Mouse (Mus musculus) ES-E14 (cell line): ENCODE data around the gene Brca2. TPM values are rescaled to one million over a fixed set of nuclear protein-coding genes. Genes with fewer than 3 reads are reported as not detected.

ENCODE experiments used
- DNase-seq: peaks from one replicate; pipeline ENCODE4 v3.0.0-alpha.2; 2013; ENCODE audit warnings: low read depth, low spot score
- H3K27ac ChIP-seq: 2 replicates; pipeline ENCODE4 v1.5.1; 2012; ENCODE audit warnings: low read depth, mild to moderate bottlenecking, low read length, moderate library complexity, mixed read lengths; ENCODE audit not compliant: poor library complexity, insufficient read depth, severe bottlenecking
- H3K36me3 ChIP-seq: 2 replicates; pipeline ENCODE4 v1.6.1; 2012; ENCODE audit warnings: mild to moderate bottlenecking, low read length, moderate library complexity, mixed read lengths; ENCODE audit not compliant: control insufficient read depth, poor library complexity, insufficient read depth, severe bottlenecking
- H3K4me1 ChIP-seq, 2 experiments: fragments of 150-350 bp in 1 of 2; sonication (generic) in 1 of 2; 2 replicates each; pipeline ENCODE4 v1.6.1; 2012; ENCODE audit warnings: low read length in 2 of 2, mild to moderate bottlenecking in 1 of 2, mixed read lengths in 1 of 2; ENCODE audit not compliant: control insufficient read depth in 2 of 2, insufficient read depth in 2 of 2, poor library complexity in 1 of 2
- H3K4me3 ChIP-seq, 2 experiments: fragments of 150-350 bp in 1 of 2; sonication (generic) in 1 of 2; 2 replicates each; pipeline ENCODE4 v1.5.1; 2012; ENCODE audit warnings: low read length in 2 of 2, low read depth in 1 of 2, mild to moderate bottlenecking in 1 of 2, mixed read lengths in 1 of 2; ENCODE audit not compliant: insufficient read depth in 1 of 2, poor library complexity in 1 of 2, severe bottlenecking in 1 of 2
- H3K9ac ChIP-seq: 2 replicates; pipeline ENCODE4 v1.6.1; 2012; ENCODE audit warnings: low read depth, mild to moderate bottlenecking, low read length, mixed read lengths; ENCODE audit not compliant: poor library complexity, insufficient read depth, severe bottlenecking
- H3K9me3 ChIP-seq: fragments of 150-350 bp; sonication (generic); 2 replicates; pipeline ENCODE4 v1.6.1; 2012; ENCODE audit warnings: low read depth, mild to moderate bottlenecking, low read length; ENCODE audit not compliant: control insufficient read depth, insufficient read depth
- CHD2 ChIP-seq: IDR thresholded peaks from 2 replicates; pipeline ENCODE4 v1.6.1; 2014; ENCODE audit warnings: mild to moderate bottlenecking, low read depth, low read length, inconsistent platforms
- HCFC1 ChIP-seq: IDR thresholded peaks from 2 replicates; pipeline ENCODE4 v1.6.1; 2012; ENCODE audit warnings: low read length, inconsistent platforms, borderline replicate concordance; ENCODE audit not compliant: insufficient read depth
- MAFK ChIP-seq: IDR thresholded peaks from 2 replicates; pipeline ENCODE4 v1.6.1; 2014; ENCODE audit warnings: mild to moderate bottlenecking, low read depth, low read length, inconsistent platforms; ENCODE audit not compliant: insufficient read depth
- ZC3H11A ChIP-seq: IDR thresholded peaks from 2 replicates; pipeline ENCODE4 v1.6.1; 2012; ENCODE audit warnings: low read depth, mild to moderate bottlenecking, inconsistent platforms, low read length, borderline replicate concordance
- ZNF384 ChIP-seq: IDR thresholded peaks from 2 replicates; pipeline ENCODE4 v1.6.1; 2012; ENCODE audit warnings: low read depth, low read length, inconsistent platforms
- in situ Hi-C, 2 experiments: fragments of 600-800 bp; cut with MboI; formaldehyde crosslinking; loops; one replicate each; pipeline ENCODE4 v1.15.1; 2025; ENCODE audit warnings: low sequenced_read_pairs in 2 of 2, inconsistent platforms in 1 of 2; ENCODE audit not compliant: unreplicated experiment in 2 of 2
- total RNA-seq: library from RNA; depleted of rRNA; stranded (reverse); fragments of 300-350 nt; gene quantifications from 2 replicates; pipeline ENCODE4 v1.2.3, GENCODE M21; 2012

Brca2 gene
- total RNA-seq, 1 experiment, result 49.7 TPM

DNA sequence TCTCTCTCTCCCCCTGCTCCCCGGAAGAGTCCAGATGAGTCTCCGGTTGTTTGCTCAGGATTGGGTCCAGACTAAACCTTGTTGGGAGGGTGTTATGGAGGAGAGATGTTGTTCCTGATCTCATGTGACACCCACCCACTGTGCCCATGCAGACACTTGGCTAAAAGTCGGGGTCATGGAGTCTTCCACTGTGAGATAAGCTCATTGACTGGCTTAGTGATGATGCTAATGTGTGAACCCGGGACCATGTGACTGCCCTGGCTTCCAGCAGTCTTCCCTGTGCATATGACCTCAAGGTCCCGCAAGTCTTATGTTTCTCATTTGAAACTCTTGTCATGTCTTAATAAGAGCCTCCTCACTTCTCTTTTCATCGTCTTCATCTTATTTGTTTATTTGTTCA, 58.8 kb downstream of the Brca2 start:
- H3K27ac ChIP-seq, result no peak overlapping the region
- no peak for DNase-seq
- H3K9me3 ChIP-seq, result no peaks in the 10 kb centered on the region
- no peak overlapping the region for H3K4me3 ChIP-seq
- in situ Hi-C loops, result no loop called here
- no peaks in the 10 kb centered on the region for H3K36me3 ChIP-seq
- TF ChIP-seq CHD2, result no peak
- TF ChIP-seq ZNF384, result no peak
- TF ChIP-seq MAFK, result no peak
- TF ChIP-seq HCFC1, result no peak
- no peak for TF ChIP-seq ZC3H11A
- no peaks in the 10 kb centered on the region for H3K4me1 ChIP-seq
- no peak overlapping the region for H3K9ac ChIP-seq

- no peaks in the 10 kb centered on the region for H3K36me3 ChIP-seq
- H3K4me3 ChIP-seq, result no peak overlapping the region
- no peak overlapping the region for H3K27ac ChIP-seq
- H3K4me1 ChIP-seq, result no peaks in the 10 kb centered on the region
- in situ Hi-C loops, result no loop called here
- no peaks in the 10 kb centered on the region for H3K9me3 ChIP-seq
- no peak overlapping the region for H3K9ac ChIP-seq
- no peak for TF ChIP-seq HCFC1
- TF ChIP-seq ZNF384, result no peak
- TF ChIP-seq ZC3H11A, result no peak
- no peak for TF ChIP-seq MAFK
- no peak for TF ChIP-seq CHD2
- no peak for DNase-seq
Observed at GRCm38 (mm10) chr5:150583181-150583580, 60.8 kb downstream of the Brca2 start.

DNA sequence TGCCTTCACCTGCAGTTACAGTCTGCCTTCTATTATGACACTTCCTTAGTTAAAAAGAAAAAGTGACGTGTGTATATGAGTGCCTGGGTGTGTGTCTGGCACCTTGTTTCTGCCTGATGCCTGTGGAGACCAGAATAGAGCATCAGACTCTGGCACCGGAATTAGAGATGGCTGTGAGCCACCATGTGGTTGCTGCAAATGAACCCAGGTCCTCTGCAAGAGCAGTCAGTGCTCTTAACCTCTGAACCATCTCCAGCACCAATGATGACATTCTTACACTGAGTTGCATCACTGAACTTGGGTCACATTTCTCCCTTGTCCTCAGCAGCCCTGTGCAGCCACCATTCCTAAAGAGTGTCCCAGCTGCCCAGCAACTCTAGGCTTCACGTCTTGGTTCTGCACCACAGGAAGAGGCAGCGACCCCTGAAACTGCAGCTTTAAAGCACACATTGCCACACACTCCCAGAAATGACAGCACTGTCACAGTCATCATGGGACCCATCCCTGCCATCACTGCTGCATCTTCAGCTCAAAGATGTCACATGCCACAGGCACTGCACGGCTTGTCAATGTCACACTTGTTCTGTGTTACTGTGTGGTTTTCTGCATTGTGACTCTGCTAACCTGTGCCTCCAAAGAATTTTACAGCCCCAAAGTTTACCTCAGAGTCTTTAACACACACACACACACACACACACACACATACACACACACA, 61.3 kb downstream of the Brca2 start:
- no peak overlapping the region for H3K9ac ChIP-seq
- TF ChIP-seq MAFK (no peak), CHD2 (no peak), HCFC1 (no peak), ZC3H11A (no peak), ZNF384 (no peak)
- in situ Hi-C loops, result no loop called here
- no peaks in the 10 kb centered on the region for H3K4me1 ChIP-seq
- no peaks in the 10 kb centered on the region for H3K9me3 ChIP-seq
- no peak overlapping the region for H3K4me3 ChIP-seq
- H3K27ac ChIP-seq, result no peak overlapping the region
- H3K36me3 ChIP-seq, result no peaks in the 10 kb centered on the region
- no peak for DNase-seq

DNA sequence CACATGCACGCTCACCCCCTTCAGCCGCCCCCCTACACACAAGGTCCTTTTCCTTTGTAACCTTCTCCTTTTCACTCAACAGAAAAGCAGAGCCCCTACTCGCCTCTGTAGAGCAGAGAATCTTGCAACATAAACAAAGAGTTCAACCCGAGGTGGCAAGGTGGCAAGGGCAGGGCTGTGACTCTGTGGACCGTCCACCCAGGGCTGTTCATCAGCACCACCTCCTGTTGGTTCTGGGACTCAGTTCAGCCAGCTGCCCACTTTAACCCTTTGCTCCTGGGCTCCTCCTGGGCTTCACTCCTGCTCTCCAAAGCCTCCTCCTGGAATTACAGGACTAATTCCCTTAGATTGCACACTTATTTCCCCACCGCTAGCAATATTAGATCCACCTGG, 61.9 kb downstream of the Brca2 start:
- in situ Hi-C loops, result no loop called here
- H3K9ac ChIP-seq, result no peak overlapping the region

GRCm38 (mm10) chr5:150589945-150590344, 67.5 kb downstream of the Brca2 start:
- H3K36me3 ChIP-seq, result no peaks in the 10 kb centered on the region; the same call in 1 of the 2 replicates
- no peak for TF ChIP-seq HCFC1
- TF ChIP-seq MAFK, result no peak
- TF ChIP-seq ZC3H11A, result no peak
- TF ChIP-seq ZNF384, result no peak
- no peak for TF ChIP-seq CHD2
- peaks cover 0 to under 1% of the 10 kb centered on the region in 2 experiments; a peak in 1 of 4 replicates for H3K4me1 ChIP-seq
- no peak overlapping the region for H3K4me3 ChIP-seq
- in situ Hi-C loops, result no loop called here
- H3K9me3 ChIP-seq, result no peaks in the 10 kb centered on the region
- H3K9ac ChIP-seq, result no peak overlapping the region
- no peak overlapping the region for H3K27ac ChIP-seq
- no peak for DNase-seq

More for the DNA sequence above, 61.9 kb downstream of the Brca2 start:
- Histone ChIP-seq H3K36me3 (no peaks in the 10 kb centered on the region), H3K4me3 (no peak overlapping the region), H3K4me1 (no peaks in the 10 kb centered on the region), H3K27ac (no peak overlapping the region), H3K9me3 (no peaks in the 10 kb centered on the region)
- no peak for TF ChIP-seq CHD2
- no peak for DNase-seq
